Mouse (Mus musculus) forebrain, embryonic 15.5 days (tissue): Measurements from ENCODE around the gene 1700003E16Rik. TPM values are rescaled to one million over a fixed set of nuclear protein-coding genes. Genes with fewer than 3 reads are reported as not detected.
"Not testable (repeated sequence)": the region's sequence is repeated elsewhere in the genome, so short reads cannot be mapped to it uniquely, and the experiment has no call there.

Source experiments
- ATAC-seq: fragments of 200-750 bp; cut with Nextera tagmentation; replicated peaks from 2 replicates; pipeline ENCODE4 v1.8.0; 2017; ENCODE audit warnings: mild to moderate bottlenecking, moderate TSS enrichment, moderate library complexity
- H3K27ac ChIP-seq: fragments of 300-500 bp; sonication (generic); replicated peaks from 2 replicates; pipeline ENCODE4 v1.5.1; 2015; ENCODE audit warnings: mild to moderate bottlenecking, inconsistent platforms
- H3K27me3 ChIP-seq: fragments of 300-500 bp; sonication (generic); 2 replicates; pipeline ENCODE4 v1.6.1; 2015; ENCODE audit warnings: inconsistent platforms
- H3K36me3 ChIP-seq: fragments of 300-500 bp; sonication (generic); 2 replicates; pipeline ENCODE4 v1.6.1; 2015; ENCODE audit warnings: mild to moderate bottlenecking, inconsistent platforms
- H3K4me1 ChIP-seq: fragments of 300-500 bp; sonication (generic); 2 replicates; pipeline ENCODE4 v1.6.1; 2015; ENCODE audit warnings: inconsistent platforms
- H3K4me2 ChIP-seq: fragments of 300-500 bp; sonication (generic); replicated peaks from 2 replicates; pipeline ENCODE4 v1.6.1; 2015; ENCODE audit warnings: mild to moderate bottlenecking, inconsistent platforms
- H3K4me3 ChIP-seq: fragments of 300-500 bp; sonication (generic); 2 replicates; pipeline ENCODE4 v1.5.1; 2015; ENCODE audit warnings: mild to moderate bottlenecking, inconsistent platforms
- H3K9ac ChIP-seq: fragments of 300-500 bp; sonication (generic); replicated peaks from 2 replicates; pipeline ENCODE4 v1.6.1; 2015; ENCODE audit warnings: mild to moderate bottlenecking, inconsistent platforms
- H3K9me3 ChIP-seq: fragments of 300-500 bp; sonication (generic); 2 replicates; pipeline ENCODE4 v1.6.1; 2016; ENCODE audit warnings: inconsistent platforms
- WGBS: fragments of 180-500 bp; shearing (Covaris S2); methylation state at CpG from one replicate; pipeline ENCODE4 v1.1.7; 2015; ENCODE audit warnings: mixed read lengths; 5-methylcytosine and 5-hydroxymethylcytosine counted together
- polyA plus RNA-seq: library from polyadenylated mRNA; unstranded; fragments of >200 nt; fragmentation: Nextera tagmentation; extraction: Ambion mirVana; gene quantifications from 2 replicates; pipeline ENCODE4 v1.2.1, GENCODE M21; 2015

The 1700003E16Rik gene
- polyA plus RNA-seq, 1 experiment from 2014 or later = 6.9 TPM

- Histone ChIP-seq H3K4me2 (no peak overlapping the region), H3K4me1 (peaks cover 8% of the 10 kb centered on the region), H3K27me3 (no peaks in the 10 kb centered on the region; the same call in 1 of the 2 replicates), H3K9ac (no peak overlapping the region), H3K36me3 (no peaks in the 10 kb centered on the region), H3K27ac (no peak overlapping the region), H3K9me3 (no peaks in the 10 kb centered on the region), H3K4me3 (no peak overlapping the region)
- no peak for ATAC-seq
- 83% methylated on average over 2 of the region's 2 CpGs for WGBS
Observed at GRCm38 (mm10) chr6:83145209-83145608, 11.0 kb upstream of the 1700003E16Rik start.

GRCm38 (mm10) chr6:83145805-83146204, 10.4 kb upstream of the 1700003E16Rik start:
- no peak overlapping the region for H3K27ac ChIP-seq
- H3K9me3 ChIP-seq = no peaks in the 10 kb centered on the region
- no peak overlapping the region for H3K4me2 ChIP-seq
- H3K4me3 ChIP-seq = no peak overlapping the region
- 80% methylated on average over 9 of the region's 9 CpGs for WGBS
- no peak for ATAC-seq
- no peak overlapping the region for H3K9ac ChIP-seq
- H3K4me1 ChIP-seq = peaks cover 8% of the 10 kb centered on the region
- H3K36me3 ChIP-seq = no peaks in the 10 kb centered on the region
- no peaks in the 10 kb centered on the region; the same call in 1 of the 2 replicates for H3K27me3 ChIP-seq

DNA sequence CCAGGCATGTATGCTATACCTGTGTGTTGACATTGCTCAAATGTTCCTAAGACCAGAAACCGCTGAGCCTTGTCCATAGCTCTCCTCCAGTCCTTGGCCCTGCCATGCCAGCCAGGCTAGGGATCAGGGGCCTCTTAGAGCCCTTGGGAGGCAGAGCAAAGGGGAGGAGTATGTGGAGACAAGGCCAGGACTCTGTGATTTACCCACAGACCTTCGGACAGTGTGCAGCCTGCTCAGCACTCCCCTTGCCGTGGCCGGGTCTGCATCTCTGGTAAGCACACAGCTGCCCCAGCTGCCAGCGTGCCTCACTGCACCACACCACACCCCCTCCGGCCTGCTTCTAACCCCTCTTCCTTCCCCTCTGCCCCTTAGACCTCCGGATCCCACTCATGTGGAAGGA, 8.9 kb upstream of the 1700003E16Rik start:
- no peaks in the 10 kb centered on the region for H3K36me3 ChIP-seq
- H3K27me3 ChIP-seq = no peaks in the 10 kb centered on the region; the same call in 1 of the 2 replicates
- H3K4me1 ChIP-seq = peaks cover 2% of the 10 kb centered on the region
- H3K9me3 ChIP-seq = no peaks in the 10 kb centered on the region
- ATAC-seq = no peak
- no peak overlapping the region for H3K4me3 ChIP-seq
- WGBS = 56% methylated on average over 7 of the region's 7 CpGs
- no peak overlapping the region for H3K4me2 ChIP-seq
- no peak overlapping the region for H3K27ac ChIP-seq
- no peak overlapping the region for H3K9ac ChIP-seq

DNA sequence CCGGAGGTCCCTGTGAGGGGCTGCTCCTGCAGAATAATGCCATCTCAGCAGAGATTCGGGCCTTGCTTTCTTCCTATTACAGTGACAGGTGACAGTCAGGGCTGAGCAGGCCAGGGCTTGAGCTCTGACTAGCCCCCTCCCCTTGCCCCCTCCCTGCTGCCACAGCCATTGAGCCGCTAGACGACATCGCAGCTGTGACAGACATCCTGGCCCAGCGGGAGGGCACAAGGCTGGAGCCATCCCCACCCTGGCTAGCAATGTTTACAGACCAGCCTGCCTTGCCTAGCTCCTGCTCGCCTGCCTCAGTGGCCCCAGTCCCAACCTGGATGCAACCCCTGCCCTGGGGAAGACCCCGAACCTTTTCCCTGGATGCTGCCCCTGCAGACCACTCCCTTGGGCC, 4.5 kb upstream of the 1700003E16Rik start:
- WGBS = 23% methylated on average over 8 of the region's 8 CpGs
- H3K27ac ChIP-seq = no peak overlapping the region
- peaks cover 20% of the 10 kb centered on the region for H3K4me1 ChIP-seq
- no peak overlapping the region for H3K9ac ChIP-seq
- H3K9me3 ChIP-seq = no peaks in the 10 kb centered on the region
- no peak overlapping the region for H3K4me2 ChIP-seq
- H3K4me3 ChIP-seq = no peak overlapping the region
- no peak for ATAC-seq
- peaks cover 5% of the 10 kb centered on the region; the same call in 1 of the 2 replicates for H3K36me3 ChIP-seq
- H3K27me3 ChIP-seq = no peaks in the 10 kb centered on the region

DNA sequence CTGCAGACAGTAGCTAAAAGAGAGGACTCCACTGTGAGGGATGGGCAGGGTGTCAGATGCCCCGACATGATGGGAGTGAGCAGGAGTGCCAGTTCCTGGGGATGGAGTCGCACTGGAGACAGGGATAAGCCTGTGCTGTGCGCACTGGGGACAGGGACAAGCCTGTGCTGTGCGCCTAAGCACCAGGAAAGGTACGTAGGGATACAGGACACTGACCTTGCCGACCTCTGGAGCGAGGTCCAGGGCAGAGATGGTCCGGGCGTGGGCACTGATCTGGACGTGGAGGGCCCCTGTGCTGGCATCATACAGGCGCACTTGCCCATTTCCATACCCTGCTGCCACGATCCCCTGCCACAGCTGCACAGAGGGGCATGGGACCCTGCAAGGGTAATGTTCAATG, 3.2 kb upstream of the 1700003E16Rik start:
- Histone ChIP-seq H3K36me3 (peaks cover 5% of the 10 kb centered on the region; the same call in 1 of the 2 replicates), H3K9ac (no peak overlapping the region), H3K4me3 (no peak overlapping the region), H3K4me2 (no peak overlapping the region), H3K27ac (no peak overlapping the region), H3K9me3 (no peaks in the 10 kb centered on the region), H3K4me1 (peaks cover 20% of the 10 kb centered on the region), H3K27me3 (no peaks in the 10 kb centered on the region)
- 86% methylated on average over 12 of the region's 12 CpGs for WGBS
- ATAC-seq = no peak

DNA sequence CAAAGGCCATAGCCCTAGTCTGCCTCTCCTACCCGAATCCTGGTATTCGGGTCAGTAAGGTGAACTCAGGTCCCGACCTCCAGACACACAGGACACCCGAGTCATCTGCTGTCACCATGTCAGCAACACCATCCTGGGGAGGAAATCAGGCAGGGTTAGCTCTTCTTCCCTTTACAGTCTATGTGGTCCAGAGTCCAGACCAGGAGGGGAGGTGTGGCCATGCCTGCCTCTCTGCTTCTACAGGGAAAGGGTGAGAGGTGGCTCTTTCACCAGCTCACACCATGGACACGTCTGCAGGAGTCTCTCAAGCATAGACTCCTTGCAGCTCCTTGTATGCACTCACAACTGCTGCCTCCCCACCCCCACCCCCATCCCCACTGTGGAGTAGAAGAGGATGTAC, 2.7 kb upstream of the 1700003E16Rik start:
- Histone ChIP-seq H3K4me3 (no peak overlapping the region), H3K4me2 (no peak overlapping the region), H3K9me3 (no peaks in the 10 kb centered on the region), H3K36me3 (peaks cover 5% of the 10 kb centered on the region; the same call in 1 of the 2 replicates), H3K4me1 (peaks cover 20% of the 10 kb centered on the region), H3K27me3 (no peaks in the 10 kb centered on the region), H3K9ac (no peak overlapping the region), H3K27ac (no peak overlapping the region)
- ATAC-seq = no peak
- 78% methylated on average over 5 of the region's 5 CpGs for WGBS

DNA sequence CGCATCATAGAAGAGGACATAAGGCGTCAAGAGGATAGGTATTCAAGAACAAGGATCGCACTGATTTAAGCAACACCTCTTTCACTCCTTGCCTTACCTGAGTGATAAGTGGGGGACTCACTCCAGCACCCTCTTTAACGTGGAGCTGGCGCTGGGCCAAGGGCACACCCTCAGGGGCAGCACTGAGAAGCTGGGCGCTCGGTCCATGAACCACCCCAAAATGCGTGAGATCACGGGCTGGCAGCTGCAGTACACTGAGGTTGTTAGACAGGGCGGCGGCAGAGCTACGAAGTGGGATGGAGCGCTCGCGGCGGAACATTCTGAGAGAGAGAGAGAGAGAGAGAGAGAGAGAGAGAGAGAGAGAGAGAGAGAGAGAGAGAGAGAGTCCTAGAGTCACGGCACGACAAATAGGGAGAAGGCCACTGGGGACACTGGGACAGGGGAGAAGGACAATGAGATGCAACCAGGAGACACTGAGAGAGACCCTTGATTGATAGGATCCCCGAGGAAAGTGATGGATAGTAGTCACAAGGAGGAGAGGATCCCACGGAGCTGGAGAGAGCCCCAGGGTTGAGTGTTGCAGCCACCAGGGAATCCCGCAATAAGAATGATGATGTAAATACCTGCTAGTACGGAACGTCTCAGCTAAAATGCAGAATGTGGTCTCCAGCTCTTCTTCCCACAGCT, 509 bp upstream of the 1700003E16Rik start:
- peak overlapping the region; percentile 55 for H3K9ac ChIP-seq
- no peaks in the 10 kb centered on the region for H3K9me3 ChIP-seq
- H3K27ac ChIP-seq = peak overlapping the region; percentile 49
- peak; percentile 47 for ATAC-seq
- H3K36me3 ChIP-seq = peaks cover 5% of the 10 kb centered on the region; the same call in 1 of the 2 replicates
- peaks cover 20% of the 10 kb centered on the region for H3K4me1 ChIP-seq
- peak overlapping the region; percentile 50 for H3K4me3 ChIP-seq
- 7% methylated on average over 23 of the region's 23 CpGs for WGBS
- peaks cover 9% of the 10 kb centered on the region for H3K27me3 ChIP-seq
- peak overlapping the region; percentile 72 for H3K4me2 ChIP-seq

DNA sequence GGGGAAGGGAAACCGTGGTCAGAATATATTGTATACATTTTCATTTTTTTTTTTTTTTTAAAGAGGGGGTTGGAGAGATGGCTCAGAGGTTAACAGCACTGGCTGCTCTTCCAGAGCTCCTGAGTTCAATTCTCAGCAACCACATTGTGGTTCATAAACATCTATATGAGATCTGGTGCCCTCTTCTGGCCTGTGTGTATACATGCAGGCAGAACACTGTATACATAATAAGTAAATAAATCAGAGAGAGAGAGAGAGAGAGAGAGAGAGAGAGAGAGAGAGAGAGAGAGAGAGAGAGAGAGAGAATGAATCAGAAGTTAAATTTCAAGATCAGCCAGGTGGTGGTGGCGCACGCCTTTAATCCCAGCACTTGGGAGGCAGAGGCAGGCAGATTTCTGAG, 3.3 kb downstream of the 1700003E16Rik start:
- 31% methylated on average over 3 of the region's 3 CpGs for WGBS
- H3K4me2 ChIP-seq, H3K4me3 ChIP-seq, ATAC-seq, H3K36me3 ChIP-seq, H3K9ac ChIP-seq, H3K9me3 ChIP-seq, H3K27ac ChIP-seq: not testable (repeated sequence)
- Histone ChIP-seq H3K27me3 (peaks cover 36% of the 10 kb centered on the region), H3K4me1 (peaks cover 31% of the 10 kb centered on the region)

DNA sequence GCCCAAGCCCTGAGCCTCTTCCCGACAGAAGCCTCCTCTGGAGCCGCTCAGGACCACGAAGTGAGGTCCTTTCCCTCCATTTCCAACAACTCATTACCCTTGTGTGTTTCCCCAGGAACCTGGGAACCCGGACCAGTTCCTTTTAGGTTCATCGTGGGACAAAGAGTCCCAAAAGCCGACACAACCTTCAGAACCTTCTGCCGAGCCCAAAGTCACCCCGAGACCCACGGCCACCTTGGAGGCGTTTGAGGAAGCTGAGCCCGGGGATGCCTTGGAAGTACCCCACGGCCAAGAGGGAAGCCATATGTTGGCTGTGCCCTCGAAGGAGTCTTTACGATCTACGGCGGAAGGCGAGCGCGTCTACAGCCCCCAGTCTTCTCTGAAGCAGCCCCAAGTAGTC, 5.2 kb downstream of the 1700003E16Rik start:
- Histone ChIP-seq H3K27ac (no peak overlapping the region), H3K4me3 (peak overlapping the region; percentile 21), H3K4me1 (peaks cover 26% of the 10 kb centered on the region), H3K4me2 (peak overlapping the region; percentile 40), H3K9ac (0 out of 2 replicates have a peak overlapping the region, but pooled peaks have one; percentile 30), H3K36me3 (no peaks in the 10 kb centered on the region), H3K27me3 (peaks cover 36% of the 10 kb centered on the region), H3K9me3 (no peaks in the 10 kb centered on the region)
- WGBS = 10% methylated on average over 19 of the region's 19 CpGs
- ATAC-seq = no peak

DNA sequence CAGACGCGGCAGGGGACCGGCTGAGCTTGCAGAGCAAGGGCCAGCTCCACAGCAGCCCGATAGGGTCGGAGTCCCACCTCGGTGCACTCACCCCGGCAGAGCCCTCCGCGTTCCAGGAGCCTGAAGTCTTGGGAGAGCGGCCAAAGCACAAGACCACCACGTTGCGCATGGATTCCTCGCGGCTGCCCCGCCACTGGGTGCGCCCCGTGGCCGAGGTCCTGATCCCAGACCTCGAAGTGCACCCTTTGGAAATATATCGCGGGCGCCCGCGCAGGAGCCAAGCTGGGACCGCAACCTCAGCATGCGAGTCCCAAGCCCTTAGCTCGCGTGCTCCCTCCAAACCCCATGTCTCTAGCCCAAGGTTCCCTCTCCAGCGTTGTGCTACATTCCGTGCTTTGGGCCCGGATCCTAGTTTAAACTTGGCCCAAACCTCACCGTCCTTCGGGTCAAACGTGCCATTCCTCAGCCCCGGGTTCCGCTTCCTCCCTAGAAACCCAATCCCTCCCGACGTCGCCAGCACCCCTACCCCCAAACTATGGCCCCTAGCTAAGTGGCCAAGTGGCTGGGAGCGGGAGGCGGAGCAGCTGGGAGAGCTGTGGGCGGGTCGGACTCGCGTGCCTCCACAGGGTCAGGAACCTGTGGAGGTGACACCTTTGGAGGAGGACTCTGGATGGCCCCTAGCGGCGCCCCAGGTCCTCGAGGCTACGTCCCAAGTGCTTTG, 5.9 kb downstream of the 1700003E16Rik start:
- H3K4me1 ChIP-seq = peaks cover 29% of the 10 kb centered on the region
- H3K4me2 ChIP-seq = peak overlapping the region; percentile 40
- H3K4me3 ChIP-seq = peak overlapping the region; percentile 21
- no peak for ATAC-seq
- H3K36me3 ChIP-seq = no peaks in the 10 kb centered on the region
- peaks cover 36% of the 10 kb centered on the region for H3K27me3 ChIP-seq
- no peak overlapping the region for H3K27ac ChIP-seq
- H3K9me3 ChIP-seq = no peaks in the 10 kb centered on the region
- peak overlapping the region; percentile 30; the same call in 1 of the 2 replicates for H3K9ac ChIP-seq
- under 1% methylated on average over 49 of the region's 49 CpGs for WGBS

DNA sequence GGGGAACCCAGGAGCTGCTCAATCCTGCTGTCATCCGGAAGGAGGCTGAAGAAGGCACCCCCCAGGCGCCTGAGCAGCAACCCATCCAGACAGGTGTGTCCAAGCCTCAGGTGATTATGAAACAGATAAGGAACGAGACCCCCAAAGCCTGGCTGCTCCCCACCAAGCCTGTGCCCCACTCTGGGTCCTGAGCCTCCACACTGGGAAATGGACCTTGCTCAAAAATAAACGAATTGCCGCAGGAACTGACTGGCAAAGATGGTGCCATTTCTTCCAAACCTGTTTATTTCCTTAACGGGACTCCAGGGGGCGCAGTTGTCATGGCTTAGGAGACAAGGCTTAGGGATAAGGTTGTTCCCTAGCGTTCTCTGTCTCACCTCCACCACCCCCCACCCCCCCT, 6.5 kb downstream of the 1700003E16Rik start:
- no peaks in the 10 kb centered on the region for H3K36me3 ChIP-seq
- H3K27ac ChIP-seq = no peak overlapping the region
- peak overlapping the region; percentile 21 for H3K4me3 ChIP-seq
- no peak overlapping the region for H3K9ac ChIP-seq
- H3K4me1 ChIP-seq = peaks cover 36% of the 10 kb centered on the region
- H3K9me3 ChIP-seq = no peaks in the 10 kb centered on the region
- peaks cover 36% of the 10 kb centered on the region for H3K27me3 ChIP-seq
- WGBS = 2% methylated on average over 8 of the region's 8 CpGs
- no peak for ATAC-seq
- H3K4me2 ChIP-seq = peak overlapping the region; percentile 40

GRCm38 (mm10) chr6:83165026-83165606, 8.9 kb downstream of the 1700003E16Rik start:
- Histone ChIP-seq H3K4me1 (peaks cover 39% of the 10 kb centered on the region), H3K4me3 (peak overlapping the region; percentile 94), H3K27me3 (peaks cover 33% of the 10 kb centered on the region), H3K9ac (peak overlapping the region; percentile 92), H3K9me3 (no peaks in the 10 kb centered on the region), H3K36me3 (no peaks in the 10 kb centered on the region), H3K4me2 (peak overlapping the region; percentile 56), H3K27ac (peak overlapping the region; percentile 92)
- peak; percentile 28 for ATAC-seq
- 2% methylated on average over 6 of the region's 6 CpGs for WGBS
